ENCODE assay signal across 30 mouse cellular contexts in the genomic region with DNA sequence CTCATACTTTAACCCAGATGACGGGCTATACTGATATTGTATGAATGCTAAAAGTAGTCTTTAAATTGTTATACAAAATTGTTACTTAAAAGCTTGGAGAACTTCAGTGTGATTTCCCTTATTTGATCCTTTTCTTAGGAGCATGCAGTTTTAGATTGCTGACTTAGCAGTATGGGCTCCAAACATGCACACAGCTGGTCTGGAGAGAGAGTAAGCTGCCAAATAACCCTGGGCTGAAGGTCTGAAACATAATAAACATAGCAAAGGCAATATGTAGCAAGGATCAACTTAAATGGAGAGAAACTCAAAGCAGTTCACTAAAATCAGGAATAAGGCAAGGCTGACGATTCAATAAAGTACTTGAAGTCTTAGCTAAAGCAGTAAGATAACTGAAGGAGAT. TPM values are rescaled to one million over a fixed set of nuclear protein-coding genes. Genes with fewer than 3 reads are reported as not detected.
DNase-seq lines count a peak whose midpoint lies in the region; ATAC-seq and TF ChIP-seq lines count a peak whose summit lies in the region.
"Had no signal": no experiment of that assay in that cellular context is flagged by ENCODE, and none has a peak within 500 bp of the region (broad histone marks: within the 10 kb centered on the region; RNA-seq: fewer than 3 reads in every experiment).

No protein-coding gene starts in this region.

- no peaks in the 10 kb centered on the region for H3K36me3 ChIP-seq in kidney, postnatal 0 days (ENCODE audit: insufficient read depth, low read length)
- H3K36me3 ChIP-seq in lung, embryonic 16.5 days (ENCODE audit: control insufficient read depth, insufficient read depth, low read length) = no peaks in the 10 kb centered on the region
- H3K36me3 ChIP-seq in lung, postnatal 0 days (ENCODE audit: insufficient read depth, low read length) = no peaks in the 10 kb centered on the region
- H3K36me3 ChIP-seq: embryonic facial prominence, embryonic 10.5 days; embryonic facial prominence, embryonic 13.5 days; forebrain, embryonic 12.5 days; heart, embryonic 10.5 days; heart, embryonic 13.5 days had no signal

- no peaks in the 10 kb centered on the region for H3K9me3 ChIP-seq in kidney, postnatal 0 days (replicated peaks; ENCODE audit: low read length)
- no peaks in the 10 kb centered on the region for H3K9me3 ChIP-seq in lung, embryonic 16.5 days (ENCODE audit: control insufficient read depth, low read length)
- H3K9me3 ChIP-seq in lung, postnatal 0 days (ENCODE audit: low read length) = no peaks in the 10 kb centered on the region
- H3K9me3 ChIP-seq: embryonic facial prominence, embryonic 10.5 days; embryonic facial prominence, embryonic 13.5 days; forebrain, embryonic 12.5 days; heart, embryonic 10.5 days; heart, embryonic 13.5 days had no signal

- peak; percentile 7 for DNase-seq in kidney, postnatal 0 days (ENCODE audit: low spot score)
- DNase-seq in kidney, adult 11 months = no peak
- no peak for DNase-seq in lung, postnatal 0 days (ENCODE audit: low spot score)
- peak; percentile 6 for DNase-seq in skeletal muscle tissue, adult 2 months (ENCODE audit: low read depth, low spot score)
- DNase-seq: adrenal gland, adult 2 months; adrenal gland, postnatal 14 days; cerebellum, adult 11-12 months; cerebellum, adult 8-10 months; cerebellum, postnatal 10 days; cerebellum, postnatal 36 days; embryo, embryonic 11 days; gastrocnemius, postnatal 10 days; gastrocnemius, postnatal 36 days; heart, adult 2 months; heart, postnatal 14 days; heart, postnatal 4 days had no signal

- no peak for TF ChIP-seq CTCF in kidney, postnatal 0 days (IDR thresholded peaks at IDR 0.05; ENCODE audit: low read depth)
- no peak for TF ChIP-seq CTCF in lung, postnatal 0 days (IDR thresholded peaks at IDR 0.05)

- 85% methylated on average over 2 of the region's 2 CpGs for WGBS in kidney, postnatal 0 days
- 74% methylated on average over 2 of the region's 2 CpGs for WGBS in lung, embryonic 16.5 days
- 68% methylated on average over 2 of the region's 2 CpGs for WGBS in lung, postnatal 0 days

- no peak overlapping the region for H3K27ac ChIP-seq in kidney, postnatal 0 days
- no peak overlapping the region for H3K27ac ChIP-seq in lung, embryonic 16.5 days (ENCODE audit: low read length)
- H3K27ac ChIP-seq in lung, postnatal 0 days (ENCODE audit: low read length) = no peak overlapping the region
- H3K27ac ChIP-seq: embryonic facial prominence, embryonic 10.5 days; embryonic facial prominence, embryonic 13.5 days; forebrain, embryonic 12.5 days; heart, adult 2 months; heart, embryonic 10.5 days; heart, embryonic 13.5 days; hindbrain, embryonic 14.5 days; hindbrain, postnatal 0 days had no signal

- no peak overlapping the region for H3K4me2 ChIP-seq in kidney, postnatal 0 days (ENCODE audit: low read length)
- H3K4me2 ChIP-seq in lung, embryonic 16.5 days (ENCODE audit: low read depth, low read length) = no peak overlapping the region
- H3K4me2 ChIP-seq in lung, postnatal 0 days (replicated peaks; ENCODE audit: low read depth, low read length) = no peak overlapping the region
- H3K4me2 ChIP-seq: embryonic facial prominence, embryonic 13.5 days; forebrain, embryonic 12.5 days; heart, embryonic 13.5 days; hindbrain, embryonic 14.5 days had no signal

- H3K9ac ChIP-seq in kidney, postnatal 0 days (ENCODE audit: low read depth, low read length) = no peak overlapping the region
- no peak overlapping the region for H3K9ac ChIP-seq in lung, embryonic 16.5 days (ENCODE audit: low read length)
- H3K9ac ChIP-seq in lung, postnatal 0 days (replicated peaks; ENCODE audit: low read depth) = no peak overlapping the region
- H3K9ac ChIP-seq: embryonic facial prominence, embryonic 13.5 days; forebrain, embryonic 12.5 days; heart, embryonic 13.5 days; hindbrain, embryonic 14.5 days had no signal

- no peak for ATAC-seq in kidney, postnatal 0 days (replicated peaks; ENCODE audit: low FRiP score, low read depth)
- ATAC-seq in lung, embryonic 16.5 days (ENCODE audit: low read depth) = peak; percentile 65; the same call in 1 of the 2 replicates
- ATAC-seq in lung, postnatal 0 days = no peak
- ATAC-seq in activated CD4-positive, CD25-positive, alpha-beta regulatory T cell, adult 4 months = no peak
- ATAC-seq: CD4-positive, CD25-positive, alpha-beta regulatory T cell, adult 4 months; forebrain, embryonic 16.5 days; hindbrain, postnatal 0 days; inflammation-experienced regulatory T-cells, adult 6 months; Patski had no signal

- H3K27me3 ChIP-seq in kidney, postnatal 0 days (ENCODE audit: insufficient read depth, low read length) = no peaks in the 10 kb centered on the region
- no peaks in the 10 kb centered on the region for H3K27me3 ChIP-seq in lung, embryonic 16.5 days (ENCODE audit: control insufficient read depth, insufficient read depth, low read depth, low read length)
- H3K27me3 ChIP-seq in lung, postnatal 0 days (replicated peaks; ENCODE audit: insufficient read depth, low read length) = no peaks in the 10 kb centered on the region
- H3K27me3 ChIP-seq: embryonic facial prominence, embryonic 13.5 days; forebrain, embryonic 12.5 days; heart, embryonic 13.5 days; Patski had no signal

- TF ChIP-seq EP300 in lung, postnatal 0 days (IDR thresholded peaks at IDR 0.05) = no peak

- H3K4me1 ChIP-seq in kidney, postnatal 0 days (replicated peaks; ENCODE audit: insufficient read depth, low read length) = no peaks in the 10 kb centered on the region
- 0 out of 2 replicates have a peak, but pooled peaks cover 2% of the 10 kb centered on the region for H3K4me1 ChIP-seq in lung, embryonic 16.5 days (replicated peaks; ENCODE audit: control insufficient read depth, insufficient read depth, low read length)
- no peaks in the 10 kb centered on the region for H3K4me1 ChIP-seq in lung, postnatal 0 days (ENCODE audit: insufficient read depth, low read depth, low read length)
- H3K4me1 ChIP-seq: embryonic facial prominence, embryonic 10.5 days; embryonic facial prominence, embryonic 13.5 days; forebrain, embryonic 12.5 days; heart, embryonic 10.5 days; heart, embryonic 13.5 days had no signal

- H3K4me3 ChIP-seq in kidney, postnatal 0 days (replicated peaks; ENCODE audit: low read depth, low read length) = no peak overlapping the region
- no peak overlapping the region for H3K4me3 ChIP-seq in lung, embryonic 16.5 days (ENCODE audit: low read length)
- no peak overlapping the region for H3K4me3 ChIP-seq in lung, postnatal 0 days (ENCODE audit: low read depth, low read length)
- H3K4me3 ChIP-seq: embryonic facial prominence, embryonic 10.5 days; embryonic facial prominence, embryonic 13.5 days; erythroblast, embryonic 14.5 days; forebrain, embryonic 12.5 days; heart, adult 2 months; heart, embryonic 10.5 days; heart, embryonic 13.5 days had no signal

RNA-seq across cellular contexts. Expression of a gene that starts 35.4 kb away (rescaled TPM):
- 30.1 and 33.6 TPM in 2 replicates for polyA plus RNA-seq in kidney, postnatal 0 days (2015; fragmentation: Nextera tagmentation; extraction: Ambion mirVana)
- polyA plus RNA-seq in lung, embryonic 16.5 days (2015; fragmentation: Nextera tagmentation; extraction: Ambion mirVana) = 15.7 and 16.0 TPM in 2 replicates
- polyA plus RNA-seq in lung, postnatal 0 days (2015; fragmentation: Nextera tagmentation; extraction: Ambion mirVana) = 8.4 and 9.4 TPM in 2 replicates
- not detected for polyA plus RNA-seq in activated CD4-positive, CD25-positive, alpha-beta regulatory T cell, adult 4 months (2017; shearing (Covaris generic))
- polyA plus RNA-seq: CD4-positive, CD25-positive, alpha-beta regulatory T cell, adult 4 months; erythroblast, embryonic 14.5 days had no signal

Comparison
In these comparisons a context has a peak if more than half of its experiments do, and no peak if none do; other contexts are left out.
1. DNase-seq: peak in kidney, postnatal 0 days (single experiment) and skeletal muscle tissue, adult 2 months (single experiment); none in kidney, adult 11 months (single experiment) and lung, postnatal 0 days (single experiment).